18 mouse cellular contexts compared by ENCODE assay signal in genomic region chr9:3029276-3030000, GRCm38 (mm10). TPM values are rescaled to one million over a fixed set of nuclear protein-coding genes. Genes with fewer than 3 reads are reported as not detected.
DNase-seq lines count a peak whose midpoint lies in the region; TF ChIP-seq lines count a peak whose summit lies in the region.
"Not testable (repeated sequence)": the region's sequence is repeated elsewhere in the genome, so short reads cannot be mapped to it uniquely, and the experiment has no call there.
"Had no signal": no experiment of that assay in that cellular context is flagged by ENCODE, and none has a peak within 500 bp of the region (broad histone marks: within the 10 kb centered on the region; RNA-seq: fewer than 3 reads in every experiment).

No protein-coding gene starts in this region.

- H3K4me1 ChIP-seq in cerebellum, adult 2 months (ENCODE audit: control insufficient read depth, insufficient read depth, low read length); thymus, adult 2 months (replicated peaks; ENCODE audit: control insufficient read depth, insufficient read depth, low read length): not testable (repeated sequence)

- intact Hi-C loops in heart, postnatal 25 days (cut with DNase I); left cerebral cortex, postnatal 25 days (cut with DNase I): not testable (repeated sequence)

- H3K36me3 ChIP-seq in thymus, adult 2 months (ENCODE audit: control insufficient read depth, insufficient read depth, low read length), result not testable (repeated sequence)

- not testable (repeated sequence) for TF ChIP-seq POLR2A in cerebellum, adult 2 months (IDR thresholded peaks at IDR 0.05; ENCODE audit: borderline replicate concordance, insufficient read depth, low read length); thymus, adult 2 months (IDR thresholded peaks at IDR 0.05; ENCODE audit: control insufficient read depth, extremely low read depth, insufficient read depth, low read length, poor library complexity)

- DNase-seq in cerebellum, adult 2 months, result peak; percentile 25 to 29
- peak; percentile 23 for DNase-seq in gastrocnemius, adult 18-20 months (ENCODE audit: low spot score)
- peak; percentile 2 for DNase-seq in heart, postnatal 25 days (ENCODE audit: low spot score)
- DNase-seq in layer of hippocampus, adult 11-12 months (ENCODE audit: low spot score), result peak; percentile 27
- DNase-seq in left cerebral cortex, postnatal 25 days (ENCODE audit: low spot score in 2 of 2), result peak; percentile 11 to 35
- DNase-seq in ovary, postnatal 14 days (ENCODE audit: low spot score), result peak; percentile 23
- peak; percentile 22 for DNase-seq in thymus, adult 2 months

- 65% methylated on average over 13 of the region's 16 CpGs for WGBS in cerebellum, adult 2 months
- WGBS in thymus, adult 2 months, result 68% methylated on average over 13 of the region's 16 CpGs

- not testable (repeated sequence) for TF ChIP-seq CTCF in cerebellum, adult 2 months (IDR thresholded peaks at IDR 0.05; ENCODE audit: borderline replicate concordance, insufficient read depth, low read depth, low read length); thymus, adult 2 months (IDR thresholded peaks at IDR 0.05; ENCODE audit: borderline replicate concordance, control insufficient read depth, extremely low read depth, insufficient read depth, low read length, poor library complexity)

- H3K4me3 ChIP-seq in cerebellum, adult 2 months (replicated peaks; ENCODE audit: insufficient read depth, low read depth, low read length); thymus, adult 2 months (ENCODE audit: control insufficient read depth, insufficient read depth, low read length): not testable (repeated sequence)

- H3K27me3 ChIP-seq in cerebellum, adult 2 months (ENCODE audit: control insufficient read depth, insufficient read depth, low read length); thymus, adult 2 months (ENCODE audit: control insufficient read depth, insufficient read depth, low read length): not testable (repeated sequence)

- not testable (repeated sequence) for H3K27ac ChIP-seq in cerebellum, adult 2 months (ENCODE audit: insufficient read depth, low read length); thymus, adult 2 months (ENCODE audit: control insufficient read depth, insufficient read depth, low read length)

RNA-seq across cellular contexts. Expression of gene Gm10717, which starts 4.2 kb away (rescaled TPM):
- polyA plus RNA-seq in cerebellum, adult 2 months (2012; rRNA removed), result not detected in 2 replicates
- total RNA-seq in gastrocnemius, adult 18-20 months (2021), result not detected
- not detected for total RNA-seq in heart, postnatal 25 days (2021)
- not detected for total RNA-seq in left cerebral cortex, postnatal 25 days (2021)
- not detected in 2 replicates for polyA plus RNA-seq in thymus, adult 2 months (2012; rRNA removed)
- polyA plus RNA-seq: cortical plate, adult 2 months; embryonic facial prominence, embryonic 14.5 days; forebrain, embryonic 11.5 days; intestine, embryonic 14.5 days; large intestine, adult 2 months; limb, embryonic 10.5 days; liver, embryonic 14.5 days; macrophage had no signal

RNA-seq across cellular contexts. Expression of gene Gm17535, which starts 5.0 kb away (rescaled TPM):
- polyA plus RNA-seq in cerebellum, adult 2 months (2012; rRNA removed), result not detected in 2 replicates
- total RNA-seq in gastrocnemius, adult 18-20 months (2021), result not detected
- total RNA-seq in heart, postnatal 25 days (2021), result not detected
- not detected for total RNA-seq in left cerebral cortex, postnatal 25 days (2021)
- polyA plus RNA-seq in thymus, adult 2 months (2012; rRNA removed), result not detected in 2 replicates
- polyA plus RNA-seq: cortical plate, adult 2 months; embryonic facial prominence, embryonic 14.5 days; forebrain, embryonic 11.5 days; heart, embryonic 12.5 days; hindbrain, embryonic 11.5 days; intestine, embryonic 14.5 days; large intestine, adult 2 months; limb, embryonic 10.5 days; liver, embryonic 14.5 days; macrophage; midbrain, embryonic 13.5 days had no signal

RNA-seq across cellular contexts. Expression of gene Gm10718, which starts 6.1 kb away (rescaled TPM):
- 0.22 and 0.26 TPM in 2 replicates for polyA plus RNA-seq in cerebellum, adult 2 months (2012; rRNA removed)
- not detected for total RNA-seq in gastrocnemius, adult 18-20 months (2021)
- not detected for total RNA-seq in heart, postnatal 25 days (2021)
- 1 to 10 TPM in 1 of 2 experiments, not detected in 1; 1.2 TPM for total RNA-seq in left cerebral cortex, postnatal 25 days (2021)
- polyA plus RNA-seq in thymus, adult 2 months (2012; rRNA removed), result 0.18 TPM in 1 of 2 replicates, not detected in the other
- polyA plus RNA-seq: embryonic facial prominence, embryonic 14.5 days; heart, embryonic 12.5 days; large intestine, adult 2 months; limb, embryonic 10.5 days; liver, embryonic 14.5 days; macrophage had no signal

RNA-seq across cellular contexts. Expression of gene Gm10715, which starts 7.2 kb away (rescaled TPM):
- not detected in 2 replicates for polyA plus RNA-seq in cerebellum, adult 2 months (2012; rRNA removed)
- not detected for total RNA-seq in gastrocnemius, adult 18-20 months (2021)
- not detected for total RNA-seq in heart, postnatal 25 days (2021)
- not detected for total RNA-seq in left cerebral cortex, postnatal 25 days (2021)
- polyA plus RNA-seq in thymus, adult 2 months (2012; rRNA removed), result not detected in 2 replicates
- polyA plus RNA-seq: cortical plate, adult 2 months; embryonic facial prominence, embryonic 14.5 days; forebrain, embryonic 11.5 days; heart, embryonic 12.5 days; hindbrain, embryonic 11.5 days; intestine, embryonic 14.5 days; large intestine, adult 2 months; limb, embryonic 10.5 days; liver, embryonic 14.5 days; macrophage; midbrain, embryonic 13.5 days had no signal

RNA-seq across cellular contexts. Expression of gene Gm10719, which starts 12.2 kb away (rescaled TPM):
- polyA plus RNA-seq in cerebellum, adult 2 months (2012; rRNA removed), result 0.47 TPM in 1 of 2 replicates, not detected in the other
- under 1 TPM in 1 of 2 experiments, not detected in 1; 0.39 TPM for total RNA-seq in gastrocnemius, adult 18-20 months (2021)
- not detected for total RNA-seq in heart, postnatal 25 days (2021)
- total RNA-seq in left cerebral cortex, postnatal 25 days (2021), result not detected
- polyA plus RNA-seq in thymus, adult 2 months (2012; rRNA removed), result not detected in 2 replicates
- polyA plus RNA-seq: cortical plate, adult 2 months; embryonic facial prominence, embryonic 14.5 days; forebrain, embryonic 11.5 days; hindbrain, embryonic 11.5 days; intestine, embryonic 14.5 days; large intestine, adult 2 months; limb, embryonic 10.5 days; liver, embryonic 14.5 days; macrophage had no signal
